Mouse (Mus musculus) forebrain, embryonic 15.5 days (tissue): ENCODE results near the gene Tor1a. TPM values are rescaled to one million over a fixed set of nuclear protein-coding genes. Genes with fewer than 3 reads are reported as not detected.
"Not testable (repeated sequence)": the region's sequence is repeated elsewhere in the genome, so short reads cannot be mapped to it uniquely, and the experiment has no call there.

ENCODE experiments used
- ATAC-seq: fragments of 200-750 bp; cut with Nextera tagmentation; replicated peaks from 2 replicates; pipeline ENCODE4 v1.8.0; 2017; ENCODE audit warnings: mild to moderate bottlenecking, moderate TSS enrichment, moderate library complexity
- H3K27ac ChIP-seq: fragments of 300-500 bp; sonication (generic); replicated peaks from 2 replicates; pipeline ENCODE4 v1.5.1; 2015; ENCODE audit warnings: mild to moderate bottlenecking, inconsistent platforms
- H3K27me3 ChIP-seq: fragments of 300-500 bp; sonication (generic); 2 replicates; pipeline ENCODE4 v1.6.1; 2015; ENCODE audit warnings: inconsistent platforms
- H3K36me3 ChIP-seq: fragments of 300-500 bp; sonication (generic); 2 replicates; pipeline ENCODE4 v1.6.1; 2015; ENCODE audit warnings: mild to moderate bottlenecking, inconsistent platforms
- H3K4me1 ChIP-seq: fragments of 300-500 bp; sonication (generic); 2 replicates; pipeline ENCODE4 v1.6.1; 2015; ENCODE audit warnings: inconsistent platforms
- H3K4me2 ChIP-seq: fragments of 300-500 bp; sonication (generic); replicated peaks from 2 replicates; pipeline ENCODE4 v1.6.1; 2015; ENCODE audit warnings: mild to moderate bottlenecking, inconsistent platforms
- H3K4me3 ChIP-seq: fragments of 300-500 bp; sonication (generic); 2 replicates; pipeline ENCODE4 v1.5.1; 2015; ENCODE audit warnings: mild to moderate bottlenecking, inconsistent platforms
- H3K9ac ChIP-seq: fragments of 300-500 bp; sonication (generic); replicated peaks from 2 replicates; pipeline ENCODE4 v1.6.1; 2015; ENCODE audit warnings: mild to moderate bottlenecking, inconsistent platforms
- H3K9me3 ChIP-seq: fragments of 300-500 bp; sonication (generic); 2 replicates; pipeline ENCODE4 v1.6.1; 2016; ENCODE audit warnings: inconsistent platforms
- WGBS: fragments of 180-500 bp; shearing (Covaris S2); methylation state at CpG from one replicate; pipeline ENCODE4 v1.1.7; 2015; ENCODE audit warnings: mixed read lengths; 5-methylcytosine and 5-hydroxymethylcytosine counted together
- polyA plus RNA-seq: library from polyadenylated mRNA; unstranded; fragments of >200 nt; fragmentation: Nextera tagmentation; extraction: Ambion mirVana; gene quantifications from 2 replicates; pipeline ENCODE4 v1.2.1, GENCODE M21; 2015

Gene Tor1a
- polyA plus RNA-seq, 1 experiment from 2014 or later, result 102 TPM

GRCm38 (mm10) chr2:30927151-30927781 lies 40.5 kb downstream of the Tor1a start:
- WGBS, result 70% methylated on average over 9 of the region's 9 CpGs
- ATAC-seq, result no peak
- H3K27me3 ChIP-seq, result no peaks in the 10 kb centered on the region
- H3K4me1 ChIP-seq, result peaks cover 13% of the 10 kb centered on the region
- H3K4me3 ChIP-seq, result no peak overlapping the region
- H3K4me2 ChIP-seq, result no peak overlapping the region
- no peaks in the 10 kb centered on the region for H3K9me3 ChIP-seq
- no peak overlapping the region for H3K27ac ChIP-seq
- H3K9ac ChIP-seq, result no peak overlapping the region
- H3K36me3 ChIP-seq, result no peaks in the 10 kb centered on the region

- no peaks in the 10 kb centered on the region for H3K9me3 ChIP-seq
- ATAC-seq, result no peak
- no peaks in the 10 kb centered on the region for H3K36me3 ChIP-seq
- H3K4me1 ChIP-seq, result peaks cover 13% of the 10 kb centered on the region
- 82% methylated on average over 4 of the region's 4 CpGs for WGBS
- no peak overlapping the region for H3K4me2 ChIP-seq
- no peak overlapping the region for H3K9ac ChIP-seq
- no peak overlapping the region for H3K27ac ChIP-seq
- no peak overlapping the region for H3K4me3 ChIP-seq
- no peaks in the 10 kb centered on the region for H3K27me3 ChIP-seq
Observed at GRCm38 (mm10) chr2:30926381-30926780, 41.4 kb downstream of the Tor1a start.

- H3K9ac ChIP-seq, result no peak overlapping the region
Observed at GRCm38 (mm10) chr2:30925181-30925580, 42.6 kb downstream of the Tor1a start.

GRCm38 (mm10) chr2:30923099-30923498 lies 44.6 kb downstream of the Tor1a start:
- 63% methylated on average over 3 of the region's 3 CpGs for WGBS

More at GRCm38 (mm10) chr2:30925181-30925580, 42.6 kb downstream of the Tor1a start:
- H3K27ac ChIP-seq, result no peak overlapping the region
- ATAC-seq, result no peak
- WGBS, result 81% methylated on average over 4 of the region's 4 CpGs
- H3K4me2 ChIP-seq, result no peak overlapping the region
- H3K9me3 ChIP-seq, result no peaks in the 10 kb centered on the region
- no peaks in the 10 kb centered on the region for H3K36me3 ChIP-seq
- H3K4me1 ChIP-seq, result peaks cover 13% of the 10 kb centered on the region
- H3K4me3 ChIP-seq, result no peak overlapping the region
- no peaks in the 10 kb centered on the region for H3K27me3 ChIP-seq

GRCm38 (mm10) chr2:30920216-30920615 lies 47.5 kb downstream of the Tor1a start:
- H3K9me3 ChIP-seq, result no peaks in the 10 kb centered on the region
- H3K4me2 ChIP-seq, result no peak overlapping the region
- no peak for ATAC-seq
- H3K36me3 ChIP-seq, result no peaks in the 10 kb centered on the region
- WGBS, result 82% methylated on average over 7 of the region's 7 CpGs
- H3K4me1 ChIP-seq, result no peaks in the 10 kb centered on the region
- no peak overlapping the region for H3K9ac ChIP-seq
- H3K4me3 ChIP-seq, result no peak overlapping the region
- H3K27ac ChIP-seq, result no peak overlapping the region
- H3K27me3 ChIP-seq, result no peaks in the 10 kb centered on the region

More at GRCm38 (mm10) chr2:30923099-30923498, 44.6 kb downstream of the Tor1a start:
- no peak overlapping the region for H3K27ac ChIP-seq
- no peak overlapping the region for H3K4me2 ChIP-seq
- no peaks in the 10 kb centered on the region for H3K27me3 ChIP-seq
- H3K9ac ChIP-seq, result no peak overlapping the region
- no peak for ATAC-seq
- no peak overlapping the region for H3K4me3 ChIP-seq
- no peaks in the 10 kb centered on the region for H3K4me1 ChIP-seq
- H3K9me3 ChIP-seq, result no peaks in the 10 kb centered on the region
- no peaks in the 10 kb centered on the region for H3K36me3 ChIP-seq

- Histone ChIP-seq H3K4me3 (no peak overlapping the region), H3K36me3 (no peaks in the 10 kb centered on the region), H3K4me2 (no peak overlapping the region), H3K9me3 (no peaks in the 10 kb centered on the region), H3K27ac (no peak overlapping the region), H3K9ac (no peak overlapping the region), H3K4me1 (no peaks in the 10 kb centered on the region), H3K27me3 (no peaks in the 10 kb centered on the region)
- 64% methylated on average over 8 of the region's 8 CpGs for WGBS
- ATAC-seq, result no peak
Observed at GRCm38 (mm10) chr2:30918780-30919329, 48.9 kb downstream of the Tor1a start.

- H3K27ac ChIP-seq, result no peak overlapping the region
Observed at GRCm38 (mm10) chr2:30918126-30918525, 49.6 kb downstream of the Tor1a start.

GRCm38 (mm10) chr2:30917649-30918048 lies 50.1 kb downstream of the Tor1a start:
- no peak overlapping the region for H3K27ac ChIP-seq
- no peaks in the 10 kb centered on the region for H3K9me3 ChIP-seq
- no peaks in the 10 kb centered on the region for H3K4me1 ChIP-seq
- no peak for ATAC-seq
- no peaks in the 10 kb centered on the region for H3K27me3 ChIP-seq
- no peaks in the 10 kb centered on the region for H3K36me3 ChIP-seq
- no peak overlapping the region for H3K9ac ChIP-seq
- H3K4me3 ChIP-seq, result no peak overlapping the region
- WGBS, result 93% methylated on average over 7 of the region's 7 CpGs
- H3K4me2 ChIP-seq, result no peak overlapping the region

More at GRCm38 (mm10) chr2:30918126-30918525, 49.6 kb downstream of the Tor1a start:
- Histone ChIP-seq H3K36me3 (no peaks in the 10 kb centered on the region), H3K9ac (no peak overlapping the region), H3K4me3 (no peak overlapping the region), H3K9me3 (no peaks in the 10 kb centered on the region), H3K4me1 (no peaks in the 10 kb centered on the region), H3K4me2 (no peak overlapping the region), H3K27me3 (no peaks in the 10 kb centered on the region)
- WGBS, result 58% methylated on average over 6 of the region's 6 CpGs
- ATAC-seq, result no peak

- not testable (repeated sequence) for H3K4me2 ChIP-seq, H3K27me3 ChIP-seq, H3K4me3 ChIP-seq, ATAC-seq, H3K4me1 ChIP-seq, H3K9me3 ChIP-seq, H3K9ac ChIP-seq, H3K36me3 ChIP-seq, H3K27ac ChIP-seq
- WGBS, result 77% methylated on average over 6 of the region's 6 CpGs
Observed at GRCm38 (mm10) chr2:30915933-30916332, 51.8 kb downstream of the Tor1a start.

- WGBS, result 71% methylated on average over 5 of the region's 5 CpGs
- H3K27ac ChIP-seq, result no peak overlapping the region
- no peaks in the 10 kb centered on the region for H3K36me3 ChIP-seq
- no peaks in the 10 kb centered on the region for H3K9me3 ChIP-seq
- no peak for ATAC-seq
- no peak overlapping the region for H3K4me2 ChIP-seq
- H3K4me3 ChIP-seq, result no peak overlapping the region
- no peak overlapping the region for H3K9ac ChIP-seq
- H3K4me1 ChIP-seq, result no peaks in the 10 kb centered on the region
- no peaks in the 10 kb centered on the region for H3K27me3 ChIP-seq
Observed at GRCm38 (mm10) chr2:30915376-30915775, 52.4 kb downstream of the Tor1a start.

GRCm38 (mm10) chr2:30914836-30915235 lies 52.9 kb downstream of the Tor1a start:
- Histone ChIP-seq H3K27ac (no peak overlapping the region), H3K4me1 (no peaks in the 10 kb centered on the region), H3K9ac (no peak overlapping the region), H3K36me3 (no peaks in the 10 kb centered on the region), H3K4me3 (no peak overlapping the region), H3K4me2 (no peak overlapping the region), H3K9me3 (no peaks in the 10 kb centered on the region), H3K27me3 (no peaks in the 10 kb centered on the region)
- ATAC-seq, result no peak
- WGBS, result 23% methylated on average over 3 of the region's 3 CpGs

GRCm38 (mm10) chr2:30913022-30913421 lies 54.7 kb downstream of the Tor1a start:
- Histone ChIP-seq H3K9ac (no peak overlapping the region), H3K9me3 (no peaks in the 10 kb centered on the region), H3K4me2 (no peak overlapping the region), H3K27ac (no peak overlapping the region), H3K36me3 (no peaks in the 10 kb centered on the region), H3K4me3 (no peak overlapping the region), H3K4me1 (no peaks in the 10 kb centered on the region), H3K27me3 (no peaks in the 10 kb centered on the region)
- 86% methylated on average over 8 of the region's 8 CpGs for WGBS
- no peak for ATAC-seq

GRCm38 (mm10) chr2:30912291-30912773 lies 55.4 kb downstream of the Tor1a start:
- no peak overlapping the region for H3K4me2 ChIP-seq
- H3K4me3 ChIP-seq, result no peak overlapping the region
- ATAC-seq, result no peak
- no peaks in the 10 kb centered on the region for H3K9me3 ChIP-seq
- no peak overlapping the region for H3K27ac ChIP-seq
- H3K9ac ChIP-seq, result no peak overlapping the region
- no peaks in the 10 kb centered on the region for H3K36me3 ChIP-seq
- H3K4me1 ChIP-seq, result no peaks in the 10 kb centered on the region
- 56% methylated on average over 4 of the region's 4 CpGs for WGBS
- no peaks in the 10 kb centered on the region for H3K27me3 ChIP-seq
